Mouse (Mus musculus): ENCODE results near the gene 4932411N23Rik.
"Not testable (repeated sequence)": the region's sequence is repeated elsewhere in the genome, so short reads cannot be mapped to it uniquely, and the experiment has no call there.

Gene 4932411N23Rik

GRCm38 (mm10) chrX:126815768-126816167, at the start of gene 4932411N23Rik:
Gene 4932411N23Rik (minus strand): TSS chrX:126815868.
- DNase-seq (ENCODE audit: low spot score): no peak

DNA sequence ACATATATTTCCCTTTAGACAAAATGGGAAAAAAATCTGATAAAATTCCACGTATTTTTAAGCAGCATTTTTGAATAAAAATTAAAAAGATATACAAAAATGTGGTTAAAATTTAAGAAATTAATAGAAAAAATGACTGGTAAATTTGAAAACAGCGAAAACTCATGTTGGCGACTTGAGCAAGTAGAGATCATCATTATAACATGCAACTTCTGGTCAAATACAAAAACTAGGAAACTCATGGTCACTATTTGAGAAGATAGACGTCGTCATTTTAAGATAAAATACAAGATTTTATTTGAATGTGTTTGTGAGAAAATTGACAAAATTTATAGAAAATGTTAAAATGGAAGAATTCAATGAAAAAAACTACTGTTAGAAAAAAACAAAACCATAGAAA, 35.8 kb downstream of the 4932411N23Rik start:
- no peak for DNase-seq (ENCODE audit: low spot score)

DNA sequence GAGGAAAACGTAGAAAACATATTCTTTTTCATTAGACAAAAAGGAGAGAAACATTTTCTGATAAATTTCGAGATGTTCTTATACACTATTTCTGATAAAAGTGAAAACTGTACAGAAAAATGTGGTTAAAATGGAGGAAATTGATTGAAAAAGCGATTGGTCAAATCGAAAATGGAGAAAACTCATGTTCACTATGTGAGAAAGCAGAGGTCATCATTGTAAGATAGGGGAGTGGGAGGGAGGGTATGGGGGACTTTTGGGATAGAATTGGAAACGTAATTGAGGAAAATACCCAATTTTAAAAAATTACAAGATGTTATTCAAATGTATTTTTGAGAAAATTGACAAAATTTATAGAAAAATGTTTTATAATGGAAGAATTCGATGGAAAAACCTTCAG, 38.0 kb downstream of the 4932411N23Rik start:
- peak; percentile 11 for DNase-seq (ENCODE audit: low spot score)

DNA sequence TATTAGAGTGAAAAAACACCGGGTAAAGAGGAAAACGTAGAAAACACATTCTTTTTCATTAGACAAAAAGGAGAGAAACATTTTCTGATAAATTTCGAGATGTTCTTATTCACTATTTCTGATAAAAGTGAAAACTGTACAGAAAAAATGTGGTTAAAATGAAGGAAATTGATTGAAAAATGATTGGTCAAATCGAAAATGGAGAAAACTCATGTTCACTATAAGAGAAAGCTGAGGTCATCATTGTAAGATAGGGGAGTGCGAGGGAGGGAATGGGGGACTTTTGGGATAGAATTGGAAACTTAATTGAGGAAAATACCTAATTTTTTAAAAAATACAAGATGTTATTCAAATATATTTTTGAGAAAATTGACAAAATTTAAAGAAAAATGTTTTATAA, 40.8 kb downstream of the 4932411N23Rik start:
- DNase-seq (ENCODE audit: low spot score): peak; percentile 6

DNA sequence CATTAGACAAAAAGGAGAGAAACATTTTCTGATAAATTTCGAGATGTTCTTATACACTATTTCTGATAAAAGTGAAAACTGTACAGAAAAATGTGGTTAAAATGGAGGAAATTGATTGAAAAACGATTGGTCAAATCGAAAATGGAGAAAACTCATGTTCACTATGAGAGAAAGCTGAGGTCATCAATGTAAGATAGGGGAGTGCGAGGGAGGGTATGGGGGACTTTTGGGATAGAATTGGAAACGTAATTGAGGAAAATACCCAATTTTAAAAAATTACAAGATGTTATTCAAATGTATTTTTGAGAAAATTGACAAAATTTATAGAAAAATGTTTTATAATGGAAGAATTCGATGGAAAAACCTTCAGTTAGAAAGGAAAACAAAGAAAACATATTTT, 42.2 kb downstream of the 4932411N23Rik start:
- not testable (repeated sequence) for DNase-seq (ENCODE audit: low spot score)
